Mouse (Mus musculus): ENCODE data around the gene Lrrc43. TPM values are rescaled to one million over a fixed set of nuclear protein-coding genes. Genes with fewer than 3 reads are reported as not detected.

Gene Lrrc43
- polyA plus RNA-seq, 1 experiment from 2014 or later, result not detected

Small RNAs within 50 kb of the gene (microRNA-seq; reads per million reads assigned to microRNA genes)
- gene Mir7647, result 1.0 reads per million

Other genes starting within 250 kb of the Lrrc43 start
- gene Wdr66, start 237.2 kb upstream of the Lrrc43 start, polyA plus RNA-seq (2015; fragmentation: Nextera tagmentation; extraction: Ambion mirVana), result 0.23 and 0.87 TPM in 2 replicates
- gene Bcl7a, start 145.5 kb upstream of the Lrrc43 start, polyA plus RNA-seq (2015; fragmentation: Nextera tagmentation; extraction: Ambion mirVana), result 20.4 and 22.3 TPM in 2 replicates
- 12.7 and 13.7 TPM in 2 replicates for gene Mlxip, start 94.5 kb upstream of the Lrrc43 start, polyA plus RNA-seq (2015; fragmentation: Nextera tagmentation; extraction: Ambion mirVana)
- gene Il31, start 184 bp downstream of the Lrrc43 start, polyA plus RNA-seq (2015; fragmentation: Nextera tagmentation; extraction: Ambion mirVana), result not detected in 2 replicates
- gene B3gnt4, start 21.2 kb downstream of the Lrrc43 start, polyA plus RNA-seq (2015; fragmentation: Nextera tagmentation; extraction: Ambion mirVana), result 0.12 and 0.58 TPM in 2 replicates
- gene Diablo, start 34.9 kb downstream of the Lrrc43 start, polyA plus RNA-seq (2015; fragmentation: Nextera tagmentation; extraction: Ambion mirVana), result 95.4 and 99.4 TPM in 2 replicates
- 0.44 and 0.46 TPM in 2 replicates for gene Gm49027, start 36.2 kb downstream of the Lrrc43 start, polyA plus RNA-seq (2015; fragmentation: Nextera tagmentation; extraction: Ambion mirVana)
- gene Vps33a, start 83.7 kb downstream of the Lrrc43 start, polyA plus RNA-seq (2015; fragmentation: Nextera tagmentation; extraction: Ambion mirVana), result 25.7 and 29.7 TPM in 2 replicates
- 45.4 and 46.6 TPM in 2 replicates for gene Clip1, start 195.3 kb downstream of the Lrrc43 start, polyA plus RNA-seq (2015; fragmentation: Nextera tagmentation; extraction: Ambion mirVana)
- 62.3 and 62.7 TPM in 2 replicates for gene Zcchc8, start 231.8 kb downstream of the Lrrc43 start, polyA plus RNA-seq (2015; fragmentation: Nextera tagmentation; extraction: Ambion mirVana)